Mouse (Mus musculus) lung, embryonic 14.5 days (tissue): Measurements from ENCODE around the gene Camta1. TPM values are rescaled to one million over a fixed set of nuclear protein-coding genes. Genes with fewer than 3 reads are reported as not detected.

ENCODE experiments used
- ATAC-seq: fragments of 200-750 bp; cut with Nextera tagmentation; 2 replicates; pipeline ENCODE4 v1.8.0; 2017; ENCODE audit warnings: mild to moderate bottlenecking, moderate TSS enrichment, moderate library complexity; ENCODE audit not compliant: insufficient read depth
- DNase-seq: peaks from one replicate; pipeline ENCODE4 v3.0.0-alpha.2; 2015
- H3K27ac ChIP-seq: fragments of 300-500 bp; sonication (generic); 2 replicates; pipeline ENCODE4 v1.5.1; 2014; ENCODE audit warnings: low read depth, mild to moderate bottlenecking, moderate library complexity
- H3K27me3 ChIP-seq: fragments of 300-500 bp; sonication (generic); 2 replicates; pipeline ENCODE4 v1.6.1; 2014; ENCODE audit warnings: low read length, control low read depth; ENCODE audit not compliant: insufficient read depth
- H3K36me3 ChIP-seq: fragments of 300-500 bp; sonication (generic); 2 replicates; pipeline ENCODE4 v1.6.1; 2014; ENCODE audit warnings: control low read depth; ENCODE audit not compliant: insufficient read depth
- H3K4me1 ChIP-seq: fragments of 300-500 bp; sonication (generic); 2 replicates; pipeline ENCODE4 v1.6.1; 2014; ENCODE audit warnings: antibody characterized with exemption, control low read depth; ENCODE audit not compliant: insufficient read depth
- H3K4me2 ChIP-seq: fragments of 300-500 bp; sonication (generic); 2 replicates; pipeline ENCODE4 v1.6.1; 2014; ENCODE audit warnings: mild to moderate bottlenecking
- H3K4me3 ChIP-seq: fragments of 300-500 bp; sonication (generic); 2 replicates; pipeline ENCODE4 v1.5.1; 2014; ENCODE audit warnings: low read depth, low read length
- H3K9ac ChIP-seq: fragments of 300-500 bp; sonication (generic); 2 replicates; pipeline ENCODE4 v1.6.1; 2014
- H3K9me3 ChIP-seq: fragments of 300-500 bp; sonication (generic); 2 replicates; pipeline ENCODE4 v1.6.1; 2016; ENCODE audit warnings: low read depth, low read length, control low read depth
- CTCF ChIP-seq: IDR thresholded peaks from 2 replicates; pipeline ENCODE4 v1.5.1; 2016; ENCODE audit warnings: antibody characterized with exemption, low read depth
- WGBS: fragments of 180-500 bp; shearing (Covaris S2); extraction: QIAGEN DNeasy Blood & Tissue Kit; methylation state at CpG from one replicate; pipeline ENCODE4 v1.1.7; 2014; 5-methylcytosine and 5-hydroxymethylcytosine counted together
- polyA plus RNA-seq: library from polyadenylated mRNA; unstranded; fragments of >200 nt; fragmentation: Nextera tagmentation; extraction: Ambion mirVana; gene quantifications from 2 replicates; pipeline ENCODE4 v1.2.1, GENCODE M21; 2014

The Camta1 gene
- polyA plus RNA-seq, 1 experiment from 2014 or later = 87.5 TPM

- Histone ChIP-seq H3K4me3 (no peak overlapping the region), H3K36me3 (no peaks in the 10 kb centered on the region), H3K4me1 (no peaks in the 10 kb centered on the region), H3K4me2 (no peak overlapping the region), H3K9ac (no peak overlapping the region), H3K27me3 (no peaks in the 10 kb centered on the region), H3K9me3 (no peaks in the 10 kb centered on the region), H3K27ac (no peak overlapping the region)
- DNase-seq (peak; percentile 86), ATAC-seq (peak; percentile 86)
- no peak for TF ChIP-seq CTCF
- 31% methylated on average over 6 of the region's 6 CpGs for WGBS
Measured at GRCm38 (mm10) chr4:151604907-151605306, 256.8 kb downstream of the Camta1 start.

- Histone ChIP-seq H3K4me3 (no peak overlapping the region), H3K9me3 (no peaks in the 10 kb centered on the region), H3K4me1 (no peaks in the 10 kb centered on the region), H3K27ac (no peak overlapping the region), H3K4me2 (no peak overlapping the region), H3K36me3 (no peaks in the 10 kb centered on the region), H3K9ac (no peak overlapping the region), H3K27me3 (no peaks in the 10 kb centered on the region)
- 6% methylated on average over 16 of the region's 16 CpGs for WGBS
- DNase-seq = peak; percentile 97
- peak; percentile 20; the same call in 1 of the 2 replicates for TF ChIP-seq CTCF
- peak; percentile 99 for ATAC-seq
Measured at GRCm38 (mm10) chr4:151604481-151604880, 257.2 kb downstream of the Camta1 start.

GRCm38 (mm10) chr4:151603586-151603985 lies 258.1 kb downstream of the Camta1 start:
- no peak overlapping the region for H3K4me3 ChIP-seq
- H3K27ac ChIP-seq = no peak overlapping the region
- WGBS = 82% methylated on average over 9 of the region's 9 CpGs
- H3K4me1 ChIP-seq = no peaks in the 10 kb centered on the region
- DNase-seq (no peak), ATAC-seq (no peak)
- H3K36me3 ChIP-seq = no peaks in the 10 kb centered on the region
- no peaks in the 10 kb centered on the region for H3K9me3 ChIP-seq
- H3K9ac ChIP-seq = no peak overlapping the region
- H3K4me2 ChIP-seq = no peak overlapping the region
- TF ChIP-seq CTCF = no peak
- H3K27me3 ChIP-seq = no peaks in the 10 kb centered on the region

GRCm38 (mm10) chr4:151595116-151595515 lies 266.6 kb downstream of the Camta1 start:
- no peak overlapping the region for H3K4me2 ChIP-seq
- ATAC-seq (no peak), DNase-seq (peak; percentile 2)
- no peak overlapping the region for H3K9ac ChIP-seq
- H3K27ac ChIP-seq = no peak overlapping the region
- H3K27me3 ChIP-seq = no peaks in the 10 kb centered on the region
- H3K4me1 ChIP-seq = no peaks in the 10 kb centered on the region
- H3K4me3 ChIP-seq = no peak overlapping the region
- 49% methylated on average over 8 of the region's 8 CpGs for WGBS
- no peaks in the 10 kb centered on the region for H3K36me3 ChIP-seq
- TF ChIP-seq CTCF = no peak
- no peaks in the 10 kb centered on the region for H3K9me3 ChIP-seq

GRCm38 (mm10) chr4:151593042-151593441 lies 268.6 kb downstream of the Camta1 start:
- H3K27ac ChIP-seq = no peak overlapping the region
- 65% methylated on average over 7 of the region's 7 CpGs for WGBS
- no peak for DNase-seq
- no peaks in the 10 kb centered on the region for H3K27me3 ChIP-seq
- H3K4me1 ChIP-seq = no peaks in the 10 kb centered on the region
- TF ChIP-seq CTCF = no peak
- no peak overlapping the region for H3K4me2 ChIP-seq
- no peaks in the 10 kb centered on the region for H3K36me3 ChIP-seq
- no peak overlapping the region for H3K4me3 ChIP-seq
- ATAC-seq = no peak
- no peak overlapping the region for H3K9ac ChIP-seq
- H3K9me3 ChIP-seq = no peaks in the 10 kb centered on the region

- H3K9ac ChIP-seq = no peak overlapping the region
- no peak for TF ChIP-seq CTCF
- H3K9me3 ChIP-seq = no peaks in the 10 kb centered on the region
- no peaks in the 10 kb centered on the region for H3K36me3 ChIP-seq
- H3K4me2 ChIP-seq = no peak overlapping the region
- H3K27ac ChIP-seq = no peak overlapping the region
- no peaks in the 10 kb centered on the region for H3K27me3 ChIP-seq
- DNase-seq = no peak
- no peaks in the 10 kb centered on the region for H3K4me1 ChIP-seq
- no peak overlapping the region for H3K4me3 ChIP-seq
- no peak for ATAC-seq
- 71% methylated on average over 9 of the region's 9 CpGs for WGBS
Measured at GRCm38 (mm10) chr4:151586074-151586473, 275.6 kb downstream of the Camta1 start.

GRCm38 (mm10) chr4:151577961-151578360 lies 283.7 kb downstream of the Camta1 start:
- no peaks in the 10 kb centered on the region for H3K9me3 ChIP-seq
- no peak for ATAC-seq
- DNase-seq = no peak
- no peak overlapping the region for H3K4me2 ChIP-seq
- H3K36me3 ChIP-seq = no peaks in the 10 kb centered on the region
- H3K4me1 ChIP-seq = no peaks in the 10 kb centered on the region
- H3K4me3 ChIP-seq = no peak overlapping the region
- H3K27ac ChIP-seq = no peak overlapping the region
- H3K9ac ChIP-seq = no peak overlapping the region
- WGBS = 63% methylated on average over 3 of the region's 3 CpGs
- no peaks in the 10 kb centered on the region for H3K27me3 ChIP-seq
- TF ChIP-seq CTCF = no peak
